Mouse (Mus musculus): ENCODE data around the gene 0610030E20Rik.
A peak's percentile ranks its signal among the peaks of the same experiment; 100 is the strongest.

0610030E20Rik gene

DNA sequence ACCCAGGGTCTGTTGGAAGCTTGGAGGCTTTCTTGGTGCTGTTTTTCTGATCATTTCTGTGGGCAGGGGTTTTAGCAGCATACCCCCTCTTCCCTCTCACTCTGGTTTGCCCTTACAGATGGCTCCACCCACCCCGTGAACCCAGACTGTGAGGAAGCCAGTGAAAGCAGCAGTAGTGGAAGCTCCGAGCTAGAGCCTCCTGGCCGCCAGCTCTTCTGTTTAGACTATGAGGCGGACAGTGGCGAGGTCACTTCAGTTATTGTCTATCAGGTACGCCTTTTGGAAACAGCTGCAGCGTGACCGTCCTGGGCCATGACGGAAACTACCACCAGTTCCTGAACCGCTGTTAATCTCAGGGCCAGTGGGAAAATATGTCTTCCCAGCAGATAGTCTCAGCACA, 1.3 kb downstream of the 0610030E20Rik start:
- no peak for DNase-seq (ENCODE audit: low spot score)

DNA sequence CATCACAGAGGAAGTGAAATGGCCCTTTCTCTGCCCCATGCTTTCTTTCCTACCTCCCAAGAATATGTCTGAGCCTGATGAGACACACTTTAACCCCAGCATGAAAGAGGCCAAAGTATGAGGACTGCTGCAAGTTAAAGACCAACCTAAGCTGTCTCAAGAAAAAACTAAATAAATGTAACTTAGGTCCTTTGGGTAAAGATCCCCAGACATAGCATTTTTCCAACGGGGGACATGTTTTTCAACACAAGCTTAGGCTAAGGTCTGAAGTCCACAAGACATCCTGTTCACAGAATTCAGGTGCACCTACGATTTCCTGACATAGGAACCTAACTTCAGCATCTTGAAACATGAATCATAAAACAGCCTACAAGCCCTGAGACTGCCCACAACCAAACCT, 3.1 kb downstream of the 0610030E20Rik start:
- DNase-seq (ENCODE audit: low spot score) = no peak

DNA sequence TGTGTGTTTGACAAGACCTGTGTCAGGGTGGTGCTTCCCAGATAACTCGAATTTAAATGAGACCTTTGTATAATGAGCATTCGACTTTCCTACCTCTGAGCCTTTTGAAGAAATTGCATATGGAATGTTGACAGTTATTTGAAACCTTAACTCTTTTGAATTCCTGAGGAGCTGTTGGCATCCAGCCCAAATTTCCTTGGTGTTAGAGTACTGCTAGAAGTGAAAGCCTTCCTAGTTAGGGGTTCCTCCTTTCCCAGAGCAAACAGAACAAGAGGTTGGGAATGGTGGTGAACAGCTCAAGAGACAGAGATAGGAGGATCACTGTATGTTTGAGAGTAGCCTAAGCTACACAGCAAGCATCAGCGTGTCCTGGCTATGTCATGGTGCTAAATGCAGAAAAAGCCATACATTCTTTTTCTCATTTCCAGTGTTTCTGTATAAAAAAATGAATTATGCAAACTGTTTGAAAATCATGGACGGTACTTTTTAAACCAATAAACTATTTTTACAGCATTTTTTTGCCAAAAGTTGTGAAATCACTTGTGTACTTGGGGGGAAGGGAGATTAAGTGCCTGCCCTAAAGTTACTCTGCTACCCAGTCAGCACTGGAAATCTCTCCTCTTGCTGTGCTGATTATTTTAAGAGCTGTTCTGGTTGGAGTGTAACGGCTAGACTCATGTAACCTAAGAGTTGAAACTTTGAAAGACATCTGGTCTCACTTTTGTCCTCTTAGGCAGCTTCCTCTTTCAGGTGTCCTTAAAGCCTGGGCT, 5.7 kb downstream of the 0610030E20Rik start:
- no peak for DNase-seq (ENCODE audit: low spot score)

DNA sequence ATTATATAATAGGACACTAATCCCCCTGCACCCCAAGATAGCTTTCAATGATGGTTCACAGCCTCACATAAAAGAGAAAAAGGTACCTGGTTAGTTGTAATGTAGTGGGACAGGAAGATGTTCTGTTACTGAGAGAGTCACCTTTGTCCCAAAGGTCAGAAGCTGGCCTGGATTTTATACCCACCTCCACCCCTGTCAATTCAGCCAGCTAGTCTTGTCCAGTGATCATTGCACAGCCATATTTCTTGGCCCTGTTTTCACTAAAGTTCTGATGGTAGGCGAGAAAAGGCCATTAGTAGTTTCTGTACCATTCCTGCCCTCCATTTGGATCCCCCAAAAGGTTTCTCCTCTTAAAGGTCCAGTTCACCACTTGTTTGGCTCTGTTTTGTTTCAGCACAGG, 6.9 kb downstream of the 0610030E20Rik start:
- DNase-seq (ENCODE audit: low spot score) = no peak

DNA sequence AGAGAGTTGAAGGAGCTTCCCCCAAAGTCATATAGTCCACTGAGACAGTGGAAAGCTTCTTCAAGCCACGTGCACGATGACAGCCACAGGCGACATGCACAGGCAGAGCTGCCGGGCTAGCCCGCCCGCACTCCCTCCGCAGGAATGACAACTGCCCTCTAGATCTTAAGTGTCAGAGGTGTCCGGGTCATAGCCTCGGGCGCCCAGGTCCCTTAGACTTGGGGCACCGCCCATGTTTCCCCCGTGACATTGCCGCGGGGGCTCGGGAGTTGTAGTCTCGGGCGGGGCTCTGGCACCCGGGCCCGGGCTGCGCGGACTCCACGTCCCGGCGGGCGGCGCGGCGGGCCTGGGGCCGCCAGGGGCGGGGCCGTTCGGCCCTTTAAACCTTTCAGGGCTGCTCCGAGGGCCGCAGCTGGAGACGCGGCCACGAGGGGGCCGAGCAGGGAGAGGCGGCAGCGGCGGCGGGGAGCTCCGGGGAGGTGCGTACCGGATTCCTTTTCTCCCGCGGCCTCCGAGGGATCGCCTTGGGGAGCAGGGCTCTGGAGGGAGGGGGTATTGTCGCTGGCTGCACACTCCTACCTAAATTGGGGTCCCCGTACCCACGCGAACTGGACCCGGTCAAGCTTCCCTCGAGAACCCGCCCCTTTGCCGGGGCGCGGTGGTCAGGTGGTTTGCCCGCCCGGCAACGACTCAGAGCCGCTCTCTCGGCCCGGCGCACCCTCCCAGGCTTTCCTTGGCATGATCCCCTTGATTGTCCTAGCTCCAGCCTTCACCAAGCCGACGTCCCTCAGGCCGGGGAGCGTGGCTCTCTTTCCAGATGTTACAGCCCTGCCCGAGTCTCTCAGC, 8.2 kb downstream of the 0610030E20Rik start, which contains the start of gene Tmem150a:
TSS of gene Tmem150a (plus strand) at position 382 of the 846 bp plus-strand sequence.
- peak; percentile 79 for DNase-seq (ENCODE audit: low spot score)

DNA sequence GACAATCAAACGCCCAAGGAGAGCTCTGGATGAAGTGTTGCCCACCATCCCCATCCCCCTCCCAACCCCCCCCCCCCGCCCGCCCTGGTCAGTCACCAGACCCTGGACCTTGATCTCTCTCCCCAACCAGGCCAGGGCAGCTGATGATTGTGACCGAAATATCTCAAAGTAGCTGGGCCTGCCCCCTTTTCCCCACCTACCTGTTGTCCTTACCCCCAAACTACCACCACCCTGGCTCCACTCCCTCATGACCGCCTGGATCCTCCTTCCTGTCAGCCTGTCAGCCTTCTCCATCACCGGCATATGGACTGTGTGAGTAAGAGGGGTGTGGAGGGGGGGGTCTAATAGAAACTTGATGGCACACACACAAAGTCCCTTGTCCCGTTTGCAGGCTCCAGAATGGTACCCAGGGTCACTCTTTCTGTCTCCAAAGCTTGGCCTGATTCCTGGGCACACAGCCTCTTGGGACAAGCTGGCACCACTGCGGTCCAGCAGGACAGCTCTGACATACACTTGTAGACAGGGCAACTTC, 8.9 kb downstream of the 0610030E20Rik start:
- no peak for DNase-seq (ENCODE audit: low spot score)

DNA sequence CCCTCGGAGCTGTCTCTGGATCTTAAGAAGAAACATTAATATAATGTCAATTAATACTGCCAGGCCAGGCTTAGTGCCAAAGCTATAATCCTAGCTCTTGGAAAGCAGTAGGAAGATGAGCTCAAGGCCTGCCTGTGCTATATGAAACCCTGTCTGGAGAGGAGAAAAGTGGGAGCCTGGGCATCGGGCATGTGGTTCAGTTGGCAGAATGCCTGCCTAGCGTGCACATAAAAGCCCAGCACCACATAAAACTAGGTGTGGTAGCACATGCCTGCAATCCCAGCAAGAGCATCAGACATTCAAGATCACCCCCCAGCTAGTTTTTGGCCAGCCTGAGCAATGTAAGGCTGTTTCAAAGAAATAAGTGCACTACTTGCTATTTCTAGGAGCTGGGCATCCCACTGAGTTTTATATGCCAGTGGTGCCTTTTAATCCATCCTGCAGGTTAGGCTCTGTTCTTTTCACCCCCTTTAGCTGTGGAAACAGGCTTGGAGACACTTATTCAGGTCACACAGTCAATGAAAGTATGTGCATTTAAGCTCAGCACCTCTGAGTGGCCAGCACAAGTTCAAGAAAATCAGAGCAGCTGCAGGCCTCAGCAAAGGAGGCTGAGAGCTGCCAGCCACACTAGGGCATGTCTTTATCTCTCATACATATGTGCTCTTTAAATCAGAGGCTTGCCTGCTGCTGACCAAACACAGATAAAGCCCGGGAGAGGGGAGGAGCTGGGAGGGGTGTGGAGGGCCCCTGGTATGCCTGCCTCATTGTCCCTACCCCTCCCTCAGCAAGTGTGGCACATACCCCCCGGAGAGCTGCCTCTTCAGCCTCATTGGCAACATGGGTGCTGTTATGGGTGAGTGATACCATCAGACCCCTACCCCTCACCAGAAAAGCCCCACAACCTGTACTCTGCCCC, 10.3 kb downstream of the 0610030E20Rik start:
- DNase-seq (ENCODE audit: low spot score) = no peak

DNA sequence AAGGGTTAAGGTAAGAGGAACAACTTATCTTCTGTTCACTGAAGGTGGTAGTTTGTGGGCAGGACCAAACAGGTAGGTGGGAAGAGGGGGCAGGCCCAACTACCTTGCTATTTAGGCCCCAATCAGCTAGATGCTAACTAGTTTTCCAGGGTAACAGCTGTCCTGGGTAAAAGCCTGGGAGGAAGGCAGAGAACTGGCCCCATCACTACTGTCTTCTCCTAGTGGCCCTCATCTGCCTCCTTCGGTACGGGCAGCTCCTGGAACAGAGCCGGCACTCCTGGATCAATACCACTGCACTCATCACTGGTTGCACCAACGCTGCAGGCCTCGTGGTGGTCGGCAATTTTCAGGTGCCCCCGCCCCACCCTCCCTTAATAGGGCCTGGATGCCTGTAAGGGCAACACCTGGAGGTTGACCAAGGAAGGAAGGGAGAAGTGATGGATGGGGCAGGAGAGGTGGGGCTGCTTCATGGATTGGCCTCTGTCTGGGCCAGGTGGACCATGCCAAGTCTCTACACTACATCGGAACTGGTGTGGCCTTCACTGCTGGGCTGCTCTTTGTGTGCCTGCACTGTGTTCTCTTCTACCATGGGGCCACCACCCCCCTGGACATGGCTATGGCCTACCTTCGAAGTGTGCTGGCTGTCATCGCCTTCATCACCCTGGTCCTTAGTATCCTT, 11.1 kb downstream of the 0610030E20Rik start:
- DNase-seq (ENCODE audit: low spot score) = no peak

DNA sequence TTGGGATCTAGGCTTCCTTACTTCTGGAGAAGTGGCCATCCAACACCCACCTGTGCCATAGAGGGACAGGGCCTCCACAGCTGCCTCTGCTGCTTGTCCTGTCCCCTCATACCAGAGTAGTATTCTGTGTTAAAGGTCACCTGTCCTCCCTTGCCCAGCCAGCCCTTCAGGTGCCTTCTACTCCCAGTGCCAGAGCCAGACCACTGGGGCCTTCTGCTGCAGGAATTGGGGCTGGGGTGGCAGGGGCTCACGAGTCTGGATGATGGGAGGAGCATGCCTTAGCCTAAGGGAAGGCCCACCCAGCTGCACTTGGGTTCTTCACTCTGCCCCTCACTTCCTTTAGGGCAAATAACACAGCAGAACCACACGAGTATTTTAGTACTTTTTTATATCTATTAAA, 12.2 kb downstream of the 0610030E20Rik start:
- DNase-seq (ENCODE audit: low spot score) = no peak

DNA sequence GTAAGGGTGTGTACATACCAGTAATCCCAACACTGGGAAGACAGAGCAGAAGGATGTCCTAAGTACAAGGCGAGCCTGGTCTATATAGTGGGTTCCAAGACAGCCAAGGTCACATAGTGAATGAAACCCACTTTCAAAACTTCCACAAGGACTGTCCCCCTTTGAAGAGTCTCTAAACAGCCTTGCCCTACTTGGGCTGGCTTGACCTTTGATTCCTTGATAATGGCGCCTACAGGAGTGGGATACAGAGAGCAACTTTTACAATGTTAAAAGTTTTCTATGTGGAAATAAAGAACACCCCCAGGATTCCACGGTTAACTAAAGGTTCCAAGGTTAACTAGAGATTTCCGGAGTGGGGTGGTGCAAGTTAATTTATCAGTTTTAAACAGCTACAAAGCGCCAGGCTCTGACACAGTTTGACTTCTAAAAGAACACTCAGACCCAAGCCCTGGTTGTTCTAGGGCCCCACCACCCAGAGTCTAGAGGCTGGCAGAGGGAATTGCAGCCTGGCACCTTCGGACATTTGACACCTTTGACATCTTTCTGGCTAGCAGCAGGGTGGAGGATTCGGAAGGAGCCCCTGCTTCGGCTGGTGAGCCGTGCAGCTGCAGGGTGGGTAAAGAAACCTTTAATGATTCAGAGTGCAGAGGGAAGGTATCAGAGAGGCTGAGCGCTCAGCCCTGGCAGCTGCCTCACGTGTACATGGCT, 12.9 kb downstream of the 0610030E20Rik start:
- DNase-seq (ENCODE audit: low spot score) = no peak

DNA sequence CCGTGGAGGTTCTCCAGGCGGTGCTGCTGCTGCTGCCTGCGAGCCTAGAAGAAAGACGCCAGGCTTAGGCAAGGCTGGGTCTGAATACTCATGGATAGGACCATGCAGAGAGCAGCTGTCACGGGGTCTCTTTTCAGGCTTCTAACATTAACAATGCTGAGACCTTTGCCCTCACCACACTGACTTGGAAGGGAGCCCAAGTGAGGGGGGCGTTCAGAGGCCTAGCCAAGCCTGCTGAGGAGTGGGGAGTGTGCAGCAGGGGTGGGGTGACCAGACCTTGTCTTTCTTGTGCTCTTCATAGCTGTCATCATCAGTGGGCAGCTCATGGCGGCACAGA, 13.4 kb downstream of the 0610030E20Rik start:
- no peak for DNase-seq (ENCODE audit: low spot score)

DNA sequence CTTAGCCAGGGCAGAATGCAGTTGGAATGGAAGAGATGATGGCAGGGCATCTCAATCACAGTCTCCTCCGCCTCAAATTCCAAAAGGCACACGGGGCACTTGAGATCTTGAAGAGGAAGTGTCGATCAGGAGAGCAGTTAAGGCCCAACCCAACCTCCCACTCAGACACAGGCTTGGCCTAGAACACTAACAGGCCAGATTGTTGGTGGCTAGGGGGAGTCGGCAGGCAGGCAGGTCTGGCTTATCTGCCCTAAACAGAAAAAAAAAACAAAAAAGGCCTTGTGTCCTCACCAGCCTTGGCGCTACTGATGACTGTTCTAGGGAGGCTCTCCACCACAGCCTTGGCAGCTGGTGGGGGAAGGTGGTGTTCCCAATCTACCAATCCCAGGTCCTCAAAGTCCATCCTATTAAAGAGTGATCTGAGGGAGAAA, 14.0 kb downstream of the 0610030E20Rik start:
- DNase-seq (ENCODE audit: low spot score) = no peak

DNA sequence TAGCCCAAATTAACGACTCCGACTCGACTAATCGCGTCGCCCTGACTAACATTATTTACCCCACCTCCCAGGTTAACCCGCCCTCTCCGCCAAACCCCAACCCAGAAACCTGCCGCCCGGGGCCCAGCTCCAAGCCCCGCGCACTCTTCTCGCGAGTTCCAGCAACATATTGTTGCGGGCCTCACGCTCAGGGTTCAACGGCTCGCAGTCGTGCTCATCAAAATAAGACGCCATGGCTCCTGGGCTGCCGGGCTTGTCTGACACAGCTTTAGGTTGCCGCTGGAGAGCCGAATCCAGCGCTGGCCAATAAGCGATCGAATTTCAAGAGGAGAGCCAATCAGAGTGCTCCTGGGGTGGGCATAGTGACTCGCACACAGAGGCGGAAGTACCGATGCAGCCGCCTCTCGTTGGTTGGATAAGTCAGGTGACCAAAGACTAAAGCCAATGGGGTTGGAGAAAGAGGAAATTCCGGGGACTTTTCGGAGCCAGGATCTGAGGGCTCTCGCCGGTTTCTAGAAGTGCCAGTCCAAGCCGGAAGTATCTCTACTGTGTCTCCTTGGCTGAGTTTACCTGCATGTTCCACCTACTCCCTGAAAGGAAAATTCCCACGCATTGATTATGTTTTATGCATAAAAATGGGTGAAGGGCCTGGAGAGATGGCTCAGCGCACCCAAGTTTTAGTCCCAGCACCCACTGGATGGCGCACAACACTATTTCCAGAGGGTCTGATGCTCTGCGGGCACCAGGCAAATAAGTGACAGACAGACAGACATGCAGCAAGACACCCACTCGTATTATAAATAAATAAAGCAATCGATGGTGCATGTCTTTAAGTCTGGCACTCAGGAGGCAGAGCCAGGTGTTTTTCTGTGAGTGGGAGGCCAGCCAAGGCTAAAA, 15.3 kb downstream of the 0610030E20Rik start:
- DNase-seq (ENCODE audit: low spot score) = peak; percentile 97

DNA sequence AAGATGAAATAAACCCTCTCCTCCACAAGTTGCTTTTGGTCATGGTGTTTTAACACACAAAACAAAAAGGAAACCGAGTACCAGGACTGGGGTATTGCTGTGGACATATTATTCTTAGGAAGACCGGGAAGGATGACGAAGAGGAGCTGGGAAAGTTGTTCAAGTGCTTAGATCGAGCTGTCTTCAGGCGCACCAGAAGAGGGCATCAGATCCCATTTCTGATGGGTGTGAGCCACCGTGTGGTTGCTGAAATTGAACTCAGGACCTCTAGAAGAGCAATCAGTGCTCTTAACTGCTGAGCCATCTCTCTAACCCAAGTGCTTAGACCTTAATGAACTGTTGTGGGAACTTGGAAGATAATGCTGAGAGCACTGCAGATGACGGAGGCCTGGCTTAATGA, 16.9 kb downstream of the 0610030E20Rik start:
- no peak for DNase-seq (ENCODE audit: low spot score)

DNA sequence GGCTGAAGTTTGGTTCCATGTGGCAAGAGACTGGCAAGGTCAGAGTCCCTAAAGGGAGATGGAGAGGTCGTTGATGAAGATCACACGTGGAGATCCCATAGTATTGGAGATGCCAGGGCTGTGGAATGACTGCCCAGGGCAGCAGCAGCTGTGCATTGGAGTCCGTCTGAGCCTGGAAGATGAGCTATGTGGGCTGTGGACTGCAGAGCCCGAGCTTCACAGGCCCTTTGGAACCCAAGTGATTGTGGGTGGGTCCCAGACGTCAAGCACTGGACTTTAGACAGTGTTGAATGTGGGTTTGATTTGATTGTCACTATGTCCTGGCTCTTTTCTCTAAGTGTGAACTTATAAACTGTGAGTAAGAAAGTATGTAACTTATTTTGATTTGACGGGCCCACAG, 17.9 kb downstream of the 0610030E20Rik start:
- no peak for DNase-seq (ENCODE audit: low spot score)

DNA sequence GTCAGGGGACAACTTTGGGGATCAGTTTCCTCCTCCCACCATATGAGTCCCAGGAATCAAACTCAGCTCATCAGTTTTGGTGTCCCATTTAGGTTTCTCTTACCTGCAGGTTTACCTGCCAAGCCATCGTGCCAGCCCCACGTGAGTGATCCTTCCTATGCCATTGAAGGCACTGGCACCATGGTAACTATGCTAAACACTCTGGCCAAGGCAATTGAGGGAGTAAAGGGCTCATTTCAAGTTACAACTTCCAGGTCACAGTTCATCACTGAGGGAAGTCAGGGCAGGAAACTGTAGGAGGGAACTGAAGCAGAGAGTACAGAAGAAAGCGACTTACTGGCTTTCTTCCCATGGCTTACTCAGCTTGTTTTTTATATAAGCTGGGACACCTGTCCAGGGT, 19.2 kb downstream of the 0610030E20Rik start:
- no peak for DNase-seq (ENCODE audit: low spot score)

DNA sequence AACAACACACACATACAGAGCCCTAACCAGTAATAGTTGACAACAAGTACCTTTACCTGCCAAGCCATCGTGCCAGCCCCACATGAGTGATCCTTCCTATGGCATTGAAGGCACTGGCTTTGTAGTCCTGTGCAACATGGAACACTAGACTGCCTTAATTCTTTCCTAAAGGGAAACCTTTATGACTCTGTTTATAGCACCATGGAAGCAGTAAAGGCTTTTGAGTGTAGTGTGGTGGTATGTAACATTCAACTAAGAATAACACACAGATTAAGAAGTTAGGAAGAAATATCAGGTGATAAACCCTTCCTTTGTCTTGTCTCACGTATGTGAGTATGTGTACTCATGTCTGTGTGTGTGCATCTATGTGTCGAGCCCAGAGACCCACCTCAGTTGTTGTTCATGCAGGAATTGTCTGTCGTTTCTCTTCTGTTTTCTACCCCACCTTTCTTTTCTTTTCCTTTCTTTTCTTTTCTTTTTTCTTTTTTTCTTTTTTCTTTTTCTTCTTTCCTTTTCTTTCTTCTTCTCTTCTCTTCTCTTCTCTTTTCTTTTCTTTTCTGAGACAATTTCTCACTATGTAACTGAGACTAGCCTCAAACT, 19.8 kb downstream of the 0610030E20Rik start, which contains the start of gene Rnf181:
TSS of gene Rnf181 (minus strand) at position 113 of the 600 bp plus-strand sequence.
- DNase-seq (ENCODE audit: low spot score) = no peak

DNA sequence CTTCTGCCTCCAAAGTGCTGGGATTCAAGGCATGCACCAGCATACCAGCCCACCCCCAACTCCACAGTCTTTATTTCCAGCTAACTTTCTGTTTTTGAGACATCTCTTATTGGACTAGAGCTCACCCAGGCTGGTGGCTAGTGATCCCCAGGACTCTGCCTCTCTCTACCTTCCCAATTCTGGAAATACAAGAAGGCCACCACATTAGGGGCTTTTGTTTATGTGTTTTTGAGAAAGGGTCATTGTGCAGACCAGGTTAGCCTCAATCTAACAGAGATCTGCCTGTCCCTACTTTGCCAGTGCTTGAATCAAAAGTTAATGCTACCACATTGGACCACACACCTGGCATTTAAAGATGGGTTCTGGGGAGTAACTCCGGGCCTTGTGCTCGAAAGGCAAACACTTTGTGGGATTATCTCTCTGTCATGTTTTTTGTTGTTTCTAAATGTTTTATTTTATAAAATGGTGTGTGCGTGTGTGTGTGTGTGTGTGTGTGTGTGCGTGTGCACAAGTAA, 20.4 kb downstream of the 0610030E20Rik start:
- DNase-seq (ENCODE audit: low spot score) = no peak

DNA sequence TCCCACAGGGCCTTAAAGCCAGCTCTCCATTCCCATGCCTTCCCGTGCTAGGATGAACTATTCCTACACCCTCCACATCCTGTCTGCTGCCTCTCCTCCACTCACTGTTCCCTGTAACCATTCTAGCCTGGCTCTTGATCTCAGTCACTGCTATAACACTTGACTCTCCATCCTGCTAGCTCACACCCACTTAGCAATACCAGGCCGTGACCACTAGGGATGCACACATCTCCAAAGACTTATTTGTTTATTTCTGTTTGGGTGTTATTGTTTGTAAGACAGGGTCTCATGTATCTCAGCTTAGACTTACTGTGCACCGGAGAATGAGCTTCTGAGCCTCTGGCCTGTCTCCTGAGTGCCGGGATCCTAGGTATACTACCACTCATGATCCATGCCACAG, 22.4 kb downstream of the 0610030E20Rik start:
- no peak for DNase-seq (ENCODE audit: low spot score)
